Mouse (Mus musculus) regulatory T cell (primary cell): ENCODE data around the gene Ptchd1.

Source experiments
- in situ Hi-C: fragments of 300-600 bp; cut with MboI, MseI; formaldehyde crosslinking; loops from one replicate; pipeline ENCODE4 v1.15.1; 2025; ENCODE audit warnings: high pct_unique_total_duplicates

The Ptchd1 gene

GRCm38 (mm10) chrX:155623701-155624281 is at the start of gene Ptchd1:
Gene Ptchd1, minus strand, starts transcription at chrX:155623814.
- in situ Hi-C loops, result no loop called here

DNA sequence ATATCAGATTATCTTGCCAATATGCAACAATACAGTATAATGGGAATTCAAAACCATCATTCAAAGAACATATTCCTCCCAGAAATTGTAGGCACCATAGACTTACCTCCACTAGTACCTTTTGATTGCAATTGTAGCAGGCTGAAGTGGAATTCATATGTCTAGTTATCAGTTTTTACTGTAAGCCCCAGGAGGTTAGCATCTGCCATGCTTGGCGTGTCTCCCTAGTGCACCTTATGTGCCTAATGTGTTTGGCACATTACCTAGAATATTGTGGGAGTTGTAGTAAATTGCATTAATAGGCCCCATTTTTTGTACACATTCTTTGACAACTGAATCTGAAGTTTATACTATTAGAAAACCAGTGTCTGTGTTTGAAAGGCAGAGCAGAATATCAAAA is 34.4 kb upstream of the Ptchd1 start:
- in situ Hi-C loops, result no loop called here

GRCm38 (mm10) chrX:155645975-155646374 is 22.4 kb upstream of the Ptchd1 start:
- in situ Hi-C loops, result loop anchor here (25.0 kb wide), 1 partner anchor 1641 kb away; no protein-coding TSS in a partner anchor

GRCm38 (mm10) chrX:155643975-155644374 is 20.4 kb upstream of the Ptchd1 start:
- in situ Hi-C loops, result loop anchor here (25.0 kb wide), 1 partner anchor 1643 kb away; no protein-coding TSS in a partner anchor

DNA sequence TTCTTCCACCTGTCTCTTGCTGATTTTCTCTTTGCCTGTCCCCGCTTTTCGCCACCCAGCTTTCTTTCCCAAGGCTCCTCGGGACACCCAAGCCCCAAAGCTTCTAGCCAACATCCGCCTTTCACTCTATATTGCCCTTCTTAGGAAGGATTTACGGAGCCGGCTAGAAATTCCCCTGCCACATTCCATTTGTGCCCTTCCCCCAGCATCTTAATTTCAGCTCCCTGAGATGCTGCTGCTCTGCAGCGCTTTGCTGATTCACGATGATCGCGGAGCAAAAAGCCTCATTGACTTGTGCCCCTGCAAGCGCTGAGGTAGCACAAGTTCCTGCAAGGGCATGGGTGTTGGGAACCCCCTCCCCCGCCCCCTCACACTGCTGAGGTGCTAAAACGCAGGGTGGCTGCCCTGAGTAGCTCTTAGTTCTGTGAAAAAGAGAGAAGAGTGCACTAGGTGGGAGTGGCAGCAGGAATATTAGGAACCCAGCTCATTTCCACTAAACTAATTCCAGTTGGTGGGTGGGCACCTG is 2.1 kb upstream of the Ptchd1 start:
- in situ Hi-C loops, result loop anchor here (25.0 kb wide), 1 partner anchor 1662 kb away; no protein-coding TSS in a partner anchor

DNA sequence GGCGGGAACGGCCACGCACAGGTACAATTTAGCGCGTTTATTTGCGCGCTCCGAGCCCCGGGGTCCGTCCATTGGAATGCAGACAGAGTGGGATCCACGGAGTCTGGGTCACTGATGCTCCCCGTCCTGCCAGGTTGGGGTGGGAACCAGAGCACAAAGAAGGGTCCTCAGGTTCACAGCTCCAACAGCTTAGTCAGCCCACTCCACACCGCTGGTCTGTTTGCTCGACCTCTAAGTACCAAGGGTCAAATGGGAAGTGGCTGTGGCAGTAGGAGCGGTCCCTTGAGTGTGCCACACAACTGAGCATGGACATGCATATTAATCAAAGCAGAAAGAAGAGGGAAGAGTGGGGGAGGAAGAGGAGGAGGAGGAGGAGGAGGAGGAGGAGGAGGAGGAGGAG is 1.3 kb upstream of the Ptchd1 start:
- in situ Hi-C loops, result loop anchor here (25.0 kb wide), 1 partner anchor 1662 kb away; no protein-coding TSS in a partner anchor

DNA sequence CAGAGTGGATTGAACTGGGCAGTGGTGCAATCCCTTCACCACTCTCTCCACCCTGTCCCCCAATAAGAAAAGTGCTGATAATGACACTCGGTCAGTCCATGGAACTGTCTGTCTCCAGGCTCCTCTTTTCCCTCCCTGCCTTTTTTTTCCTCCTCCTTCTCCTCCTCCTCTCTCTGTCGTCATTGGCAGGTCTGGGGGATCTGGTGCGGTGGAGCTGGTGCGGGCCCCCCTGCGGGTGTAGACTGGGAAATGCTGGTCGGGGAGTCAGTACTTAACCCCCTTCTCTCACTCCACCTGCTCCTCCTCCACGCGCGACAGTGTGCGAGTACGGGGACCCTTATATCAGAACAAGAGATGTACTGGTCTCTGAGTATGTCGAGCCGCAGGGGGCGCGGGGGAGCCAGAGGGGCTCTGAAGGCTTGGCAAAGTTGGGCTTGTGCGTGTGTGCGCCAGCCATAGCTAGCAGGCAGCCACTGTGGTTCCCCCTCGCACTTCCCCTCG is 777 bp upstream of the Ptchd1 start, which contains the start of gene Gm15155:
Gene Gm15155 (plus strand): TSS at position 401 of the 501 bp plus-strand sequence.
- in situ Hi-C loops, result no loop called here

DNA sequence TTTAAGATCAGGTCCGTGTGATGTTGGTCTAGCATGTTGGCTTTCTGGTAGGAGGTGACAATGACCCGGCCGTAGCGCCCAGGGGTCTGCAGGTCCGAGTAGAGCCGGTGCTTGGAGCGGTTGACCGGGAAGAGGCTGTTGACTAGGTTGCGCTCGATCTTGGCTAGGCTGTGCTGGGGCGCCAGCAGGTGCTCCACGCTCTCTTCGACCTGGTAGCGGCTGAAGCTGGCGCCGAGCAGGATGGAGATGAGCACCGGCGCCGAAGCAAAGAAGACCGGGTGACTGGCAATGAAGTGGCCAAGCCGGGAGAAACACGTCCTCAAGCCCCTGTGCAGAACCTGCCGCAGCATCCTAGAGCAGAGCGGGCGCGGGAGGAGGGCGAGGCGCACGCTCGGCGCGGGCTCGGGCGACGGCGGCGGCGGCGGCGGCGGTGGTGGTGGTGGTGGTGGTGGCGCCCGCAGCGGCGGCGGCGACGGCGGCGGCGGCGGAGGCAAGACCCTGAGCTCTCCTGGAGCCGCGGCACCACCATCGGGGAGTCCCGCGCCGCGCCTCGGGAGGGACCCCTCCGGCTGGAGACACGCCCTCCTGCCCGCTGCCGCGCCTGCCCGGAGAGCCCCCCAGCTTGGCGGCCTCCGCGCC is 534 bp downstream of the Ptchd1 start:
- in situ Hi-C loops, result no loop called here

- in situ Hi-C loops, result no loop called here
Observed at GRCm38 (mm10) chrX:155622527-155622926, 1.1 kb downstream of the Ptchd1 start.

GRCm38 (mm10) chrX:155601196-155601595 is 22.4 kb downstream of the Ptchd1 start:
- in situ Hi-C loops, result no loop called here

DNA sequence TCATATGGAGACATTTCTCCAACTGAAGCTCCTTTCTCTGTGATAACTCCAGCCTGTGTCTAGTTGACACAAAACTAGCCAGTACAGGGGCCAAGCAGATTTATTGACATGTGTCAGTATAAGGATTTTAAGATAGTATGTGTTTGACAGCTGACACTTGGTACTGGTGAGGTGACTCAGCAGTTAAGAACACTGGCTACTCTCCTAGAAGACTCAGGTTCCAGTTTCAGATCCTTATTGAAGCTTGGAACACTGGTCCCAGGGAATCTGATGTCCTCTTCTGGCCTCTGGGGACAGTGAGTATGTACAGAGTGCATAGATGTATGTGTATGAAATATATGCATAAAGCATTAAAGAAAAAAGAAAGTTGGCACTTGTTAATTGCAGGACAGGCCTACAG is 27.2 kb downstream of the Ptchd1 start:
- in situ Hi-C loops, result no loop called here

DNA sequence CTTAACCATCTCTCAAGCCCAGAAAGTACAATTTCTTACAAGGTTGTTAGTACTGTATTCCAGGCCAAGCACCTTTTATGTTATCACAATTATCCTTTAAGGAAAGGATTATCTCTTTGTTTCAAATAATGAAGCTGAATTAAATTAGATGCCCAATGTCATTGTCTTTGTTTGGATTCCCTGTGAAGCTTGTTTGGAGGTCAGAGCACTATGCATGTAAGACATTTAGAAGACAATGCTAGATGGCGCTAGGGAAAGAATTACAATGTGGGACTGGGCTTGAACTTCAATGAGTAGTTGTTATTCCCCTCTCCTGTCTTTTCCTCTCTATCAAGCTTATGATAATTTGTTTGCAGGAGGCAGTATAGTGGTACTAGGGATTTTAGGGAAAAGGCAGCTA is 28.9 kb downstream of the Ptchd1 start:
- in situ Hi-C loops, result no loop called here

DNA sequence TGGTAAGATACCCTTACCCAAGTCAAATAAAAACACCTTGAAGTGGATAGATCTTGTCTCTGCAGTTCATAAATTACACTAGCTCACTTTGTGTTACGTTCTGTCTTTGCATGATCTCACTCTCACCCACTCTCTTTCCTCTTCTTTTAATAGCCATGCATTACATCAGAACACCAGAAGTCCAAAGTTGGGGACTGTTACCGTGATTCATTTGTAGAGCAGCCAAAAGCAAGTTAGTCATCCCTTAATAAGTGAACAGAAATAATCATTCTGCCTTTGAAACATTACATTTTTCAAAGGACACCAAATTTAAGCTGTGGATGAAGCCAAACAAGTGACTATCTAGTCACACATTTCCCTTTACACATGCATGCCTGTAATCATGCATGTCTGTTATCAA is 31.1 kb downstream of the Ptchd1 start:
- in situ Hi-C loops, result no loop called here

GRCm38 (mm10) chrX:155591490-155591889 is 32.1 kb downstream of the Ptchd1 start:
- in situ Hi-C loops, result no loop called here

- in situ Hi-C loops, result no loop called here
Observed at GRCm38 (mm10) chrX:155584586-155584985, 39.0 kb downstream of the Ptchd1 start.

GRCm38 (mm10) chrX:155579791-155580190 is 43.8 kb downstream of the Ptchd1 start:
- in situ Hi-C loops, result no loop called here

GRCm38 (mm10) chrX:155572396-155572795 is 51.2 kb downstream of the Ptchd1 start:
- in situ Hi-C loops, result no loop called here

GRCm38 (mm10) chrX:155543780-155544179 is 79.8 kb downstream of the Ptchd1 start:
- in situ Hi-C loops, result no loop called here
